Mouse (Mus musculus): ENCODE results near the gene Rbm25.
A peak's percentile ranks its signal among the peaks of the same experiment; 100 is the strongest.
"Not testable (repeated sequence)": the region's sequence is repeated elsewhere in the genome, so short reads cannot be mapped to it uniquely, and the experiment has no call there.

Gene Rbm25

GRCm38 (mm10) chr12:83630936-83631335 lies at the start of gene Rbm25:
Gene Rbm25, plus strand, starts transcription at chr12:83631236.
- not testable (repeated sequence) for DNase-seq (ENCODE audit: low spot score)

GRCm38 (mm10) chr12:83582106-83582505 lies 48.9 kb upstream of the Rbm25 start:
- DNase-seq (ENCODE audit: low spot score) = no peak

- no peak for DNase-seq (ENCODE audit: low spot score)
These were observed 48.3 kb upstream of the Rbm25 start for GRCm38 (mm10) chr12:83582747-83583146.

GRCm38 (mm10) chr12:83586628-83587027 lies 44.4 kb upstream of the Rbm25 start:
- DNase-seq (ENCODE audit: low spot score) = no peak

DNA sequence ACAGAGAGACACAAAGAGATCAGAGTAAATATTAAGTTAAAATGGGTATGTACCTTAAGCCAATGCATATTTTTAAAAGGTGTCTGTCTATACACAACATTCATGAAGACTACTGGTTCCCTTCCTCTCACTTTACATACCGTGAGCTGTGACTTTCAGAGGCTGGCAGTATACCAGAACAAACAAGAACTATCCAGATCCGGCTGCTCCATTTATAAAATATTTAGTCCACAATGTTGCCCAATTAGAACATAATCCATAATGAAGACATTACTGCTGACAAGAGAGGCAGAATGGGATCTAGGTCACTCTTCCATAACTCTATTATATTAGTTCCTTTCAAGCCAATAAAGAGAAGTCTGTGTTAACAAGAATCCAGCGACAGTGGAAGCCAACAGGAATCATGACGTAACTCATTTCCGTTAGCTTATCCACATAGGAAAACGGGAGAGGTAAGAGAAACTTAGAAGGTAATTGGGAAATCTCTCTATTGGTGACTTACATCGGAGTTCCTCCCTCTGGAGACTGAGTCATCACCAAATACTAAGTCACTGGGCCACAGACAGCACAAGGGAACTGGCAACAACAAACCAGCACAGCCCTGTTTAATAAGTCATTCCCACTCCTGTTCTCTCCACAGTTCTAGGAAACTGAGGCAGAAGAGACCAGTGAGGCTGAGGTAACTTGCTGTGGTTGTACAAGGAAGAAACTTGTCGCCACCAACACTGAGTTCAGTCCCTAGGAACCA lies 39.1 kb upstream of the Rbm25 start:
- DNase-seq (ENCODE audit: low spot score) = no peak

GRCm38 (mm10) chr12:83594454-83595040 lies 36.5 kb upstream of the Rbm25 start:
- no peak for DNase-seq (ENCODE audit: low spot score)

DNA sequence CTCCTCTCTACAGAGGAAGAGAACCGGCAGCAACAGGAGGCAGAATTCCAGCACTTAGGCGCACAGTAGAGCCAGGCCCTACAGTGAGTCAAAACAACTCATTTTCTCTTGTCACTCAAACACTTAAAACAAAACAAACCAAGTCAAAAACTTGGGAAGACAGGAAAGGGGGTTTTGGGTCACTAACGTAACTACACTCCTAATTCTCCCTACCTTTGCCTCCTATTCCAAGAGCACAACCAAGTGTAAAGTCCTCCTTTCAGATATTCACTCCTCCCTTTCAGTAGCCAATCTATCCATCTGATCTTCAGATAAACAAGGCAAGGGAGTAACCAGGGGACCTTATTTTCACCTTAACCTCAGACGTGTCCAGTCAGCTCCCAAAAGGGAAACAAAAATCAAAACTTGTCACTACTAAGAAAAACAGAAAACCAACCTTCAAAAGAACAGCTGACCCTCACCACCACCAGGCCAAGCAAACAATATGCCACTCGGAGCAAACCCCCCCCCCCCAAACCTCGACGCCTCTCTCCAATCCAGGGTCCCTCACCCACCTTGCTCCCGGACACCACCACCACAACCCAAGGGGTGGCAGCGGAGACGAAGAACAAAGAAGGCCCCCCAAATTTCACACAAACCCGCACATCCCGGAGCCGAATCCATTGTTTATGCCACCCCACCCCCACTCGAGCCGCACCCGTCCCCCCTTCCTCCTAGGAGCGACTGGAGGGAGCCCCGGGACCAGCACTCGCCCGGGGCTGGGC lies 34.7 kb upstream of the Rbm25 start:
- DNase-seq (ENCODE audit: low spot score) = no peak

GRCm38 (mm10) chr12:83597025-83597501 lies 34.0 kb upstream of the Rbm25 start, which contains the start of gene Zfyve1:
Gene Zfyve1, minus strand, starts transcription at chr12:83597222.
- peak; percentile 98 for DNase-seq (ENCODE audit: low spot score)

DNA sequence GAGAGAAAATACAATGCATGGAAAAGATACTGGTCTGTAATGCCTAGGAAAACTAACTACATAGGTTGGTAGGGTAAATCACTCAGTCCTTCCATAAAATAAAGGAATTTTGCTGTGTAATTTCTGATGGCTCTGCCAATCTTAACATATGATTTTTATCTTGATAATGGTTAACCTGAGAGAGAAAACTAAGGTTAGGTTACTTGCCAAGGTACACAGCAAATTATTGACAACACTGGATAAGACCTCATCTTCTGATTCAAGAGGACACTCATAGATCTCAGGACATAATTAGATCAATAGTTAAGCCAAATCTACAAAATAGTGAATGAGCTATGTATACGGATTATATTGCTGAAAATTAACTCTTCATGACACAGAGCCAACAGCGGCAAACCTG lies 33.2 kb upstream of the Rbm25 start:
- DNase-seq (ENCODE audit: low spot score) = no peak

DNA sequence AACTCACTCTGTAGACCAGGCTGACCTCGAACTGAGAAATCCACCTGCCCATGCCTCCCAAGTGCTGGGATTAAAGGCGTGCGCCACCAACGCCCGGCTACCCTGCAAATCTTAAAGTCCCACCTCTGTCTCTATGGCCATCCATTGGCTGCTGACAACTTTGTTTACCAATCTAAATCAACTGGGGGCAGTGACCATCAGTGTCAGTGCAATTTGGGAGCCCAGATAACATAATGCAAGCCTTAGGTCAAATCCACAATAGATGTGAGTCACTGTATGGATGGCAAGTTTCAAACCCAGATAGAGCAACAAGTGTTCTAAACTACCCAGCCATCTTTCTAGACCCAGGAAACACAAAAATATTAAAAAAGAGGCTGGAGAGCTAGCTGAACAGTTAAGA lies 28.8 kb upstream of the Rbm25 start:
- no peak for DNase-seq (ENCODE audit: low spot score)

GRCm38 (mm10) chr12:83606411-83606810 lies 24.6 kb upstream of the Rbm25 start:
- not testable (repeated sequence) for DNase-seq (ENCODE audit: low spot score)

DNA sequence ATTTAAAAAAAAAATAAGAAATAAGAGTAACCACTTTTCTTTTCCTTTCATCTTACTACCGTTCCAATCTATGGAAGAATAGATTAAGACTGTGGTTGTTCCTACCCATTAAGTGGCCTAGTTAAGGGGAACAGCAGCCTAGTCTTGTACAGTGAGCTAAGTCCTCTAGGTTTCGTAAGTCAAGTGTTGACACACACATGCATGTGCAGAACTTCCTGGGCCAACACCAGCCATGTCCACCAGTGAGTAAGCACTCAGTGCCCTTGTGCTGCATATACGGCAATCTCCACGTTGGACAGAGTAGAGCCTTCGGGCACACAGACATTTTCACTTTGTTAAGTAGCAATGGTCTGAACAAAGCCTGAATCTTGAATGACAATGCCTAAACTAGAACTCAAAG lies 13.8 kb upstream of the Rbm25 start:
- no peak for DNase-seq (ENCODE audit: low spot score)

- no peak for DNase-seq (ENCODE audit: low spot score)
These were observed 12.1 kb upstream of the Rbm25 start for GRCm38 (mm10) chr12:83618981-83619380.

DNA sequence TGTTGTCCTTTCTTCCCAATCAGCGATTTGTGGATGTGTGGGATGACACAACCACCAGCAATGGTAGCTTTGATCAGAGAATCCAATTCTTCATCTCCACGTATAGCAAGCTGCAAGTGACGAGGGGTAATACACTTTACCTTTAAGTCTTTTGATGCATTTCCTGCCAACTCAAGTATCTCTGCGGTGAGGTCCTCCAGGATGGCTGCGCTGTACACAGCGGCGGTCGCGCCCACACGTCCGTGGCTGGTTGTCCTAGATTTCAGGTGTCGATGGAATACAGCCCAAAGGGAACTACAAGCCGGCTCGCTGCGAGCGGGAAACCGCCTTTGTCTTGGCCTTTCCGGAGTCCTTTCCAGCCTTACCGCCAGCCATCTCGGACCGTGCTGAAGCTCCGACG lies 10.3 kb upstream of the Rbm25 start:
- not testable (repeated sequence) for DNase-seq (ENCODE audit: low spot score)

- no peak for DNase-seq (ENCODE audit: low spot score)
These were observed 8.8 kb upstream of the Rbm25 start for GRCm38 (mm10) chr12:83622031-83622755.

GRCm38 (mm10) chr12:83624321-83624720 lies 6.7 kb upstream of the Rbm25 start:
- DNase-seq (ENCODE audit: low spot score) = no peak

DNA sequence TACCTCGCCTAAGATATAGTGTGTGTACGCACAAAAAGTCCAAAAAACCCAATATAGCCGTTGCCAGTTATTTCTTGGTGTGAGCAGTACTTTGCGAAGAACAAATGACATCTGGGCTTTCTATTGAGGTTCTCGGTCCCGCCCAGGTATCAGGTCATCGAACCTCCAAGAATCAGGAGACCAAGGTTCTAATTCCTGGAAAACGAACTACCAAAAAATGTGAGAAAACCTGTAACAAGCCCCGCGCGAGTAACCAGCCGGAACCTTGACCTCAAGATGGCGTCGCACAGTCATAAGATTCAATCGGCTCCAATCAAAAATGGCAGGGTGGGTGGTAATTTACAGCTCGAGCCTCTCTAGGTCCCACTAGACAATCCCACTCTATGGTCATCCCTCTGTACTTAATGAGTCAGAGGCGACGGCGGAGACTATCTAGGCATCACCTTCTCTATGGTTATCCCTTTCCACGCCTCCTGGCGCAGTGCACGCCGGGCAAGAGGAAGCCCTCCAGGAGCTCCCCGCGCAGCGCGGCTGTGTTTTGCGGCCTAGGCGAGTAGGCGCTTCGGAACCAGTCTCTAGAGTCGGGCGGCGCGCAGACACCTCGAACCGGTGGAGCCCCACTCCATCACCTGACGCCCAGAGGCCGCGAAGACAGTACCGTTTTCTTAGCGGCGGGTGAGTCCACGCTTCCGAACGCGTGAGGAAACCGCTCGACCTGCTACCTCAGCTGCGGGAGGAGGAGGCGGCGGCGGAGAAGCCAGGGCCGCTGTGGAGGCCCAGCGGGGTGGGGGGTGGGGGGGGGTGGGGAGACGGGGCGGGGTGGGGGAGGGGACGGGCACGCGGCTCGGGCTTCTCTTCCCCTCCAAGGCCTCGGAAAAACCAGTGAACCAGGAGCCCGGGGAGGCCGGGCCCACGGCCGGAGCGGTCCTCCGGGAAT lies 975 bp downstream of the Rbm25 start:
- DNase-seq (ENCODE audit: low spot score) = peak; percentile 100

DNA sequence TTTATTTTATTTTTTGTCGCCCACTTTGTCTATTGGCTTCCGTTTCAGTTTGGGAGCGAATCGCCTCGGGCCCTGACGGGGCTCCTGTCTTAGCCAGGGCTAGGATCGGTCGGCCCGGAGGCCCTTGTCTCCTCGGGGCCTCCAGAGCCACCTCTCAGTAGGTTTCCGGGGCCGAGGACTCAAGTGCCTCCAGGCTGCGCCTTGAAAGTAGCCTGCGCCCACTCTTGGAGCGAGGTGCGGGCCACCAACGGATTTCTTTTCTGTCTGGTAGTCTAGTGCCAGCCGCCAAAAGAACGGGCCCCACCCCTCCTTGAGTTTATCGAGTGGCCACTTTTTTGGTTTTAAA lies 1.6 kb downstream of the Rbm25 start:
- peak; percentile 64 for DNase-seq (ENCODE audit: low spot score)

DNA sequence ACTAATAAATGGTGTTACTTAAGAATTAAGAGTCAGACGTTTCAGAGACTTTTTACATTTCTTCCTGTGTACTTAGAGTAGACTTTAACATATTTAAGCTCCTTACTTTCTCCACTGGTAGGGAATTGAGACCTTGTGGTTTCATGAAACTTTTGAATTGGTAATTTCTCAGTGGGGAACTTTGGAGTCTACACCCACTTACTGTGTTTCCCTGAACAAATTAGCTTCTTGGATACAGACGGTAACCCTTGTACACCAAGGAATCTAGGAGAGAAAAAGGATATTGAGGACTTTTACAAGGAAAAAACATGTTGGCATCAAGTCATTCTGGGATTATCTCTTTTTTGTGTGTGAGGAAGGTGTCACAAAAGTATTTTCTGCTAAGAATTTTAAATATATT lies 2.8 kb downstream of the Rbm25 start:
- no peak for DNase-seq (ENCODE audit: low spot score)

- DNase-seq (ENCODE audit: low spot score) = no peak
These were observed 10.2 kb downstream of the Rbm25 start for GRCm38 (mm10) chr12:83641233-83641632.

DNA sequence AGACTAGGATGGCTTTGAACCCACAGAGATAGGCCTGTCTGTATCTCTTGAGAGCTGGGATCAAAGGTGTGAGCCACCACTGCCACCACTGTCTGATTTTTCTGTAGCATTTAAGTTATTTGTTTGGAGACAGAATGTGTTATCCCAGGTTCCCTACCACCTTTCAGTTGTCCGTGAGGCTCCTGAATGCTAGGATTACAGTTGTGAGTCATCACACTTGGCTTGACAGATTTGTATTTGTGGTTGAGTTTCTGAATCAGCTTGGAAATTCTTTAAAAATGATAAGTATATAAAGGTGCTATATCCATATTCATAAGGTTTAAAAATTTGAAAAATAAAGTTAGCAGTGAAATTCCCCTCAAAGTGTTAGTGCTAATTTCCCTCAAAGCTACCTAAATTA lies 12.1 kb downstream of the Rbm25 start:
- DNase-seq (ENCODE audit: low spot score) = no peak
